Mouse (Mus musculus): ENCODE results near the gene Slc25a14. TPM values are rescaled to one million over a fixed set of nuclear protein-coding genes. Genes with fewer than 3 reads are reported as not detected.

Gene Slc25a14
- 5.5 TPM for polyA plus RNA-seq (2012; fragmentation: generic; extraction: Trizol)

- no peaks in the 10 kb centered on the region for H3K36me3 ChIP-seq (ENCODE audit: control insufficient read depth, insufficient read depth)
- H3K79me2 ChIP-seq (ENCODE audit: control insufficient read depth, insufficient read depth), result no peaks in the 10 kb centered on the region
- no peaks in the 10 kb centered on the region for H3K27me3 ChIP-seq (ENCODE audit: control insufficient read depth, insufficient read depth, insufficient read length)
- H3ac ChIP-seq (ENCODE audit: control insufficient read depth, insufficient read length), result no peak within 1 kb of the TSS
- H3K4me2 ChIP-seq (ENCODE audit: low read depth), result peak within 1 kb of the TSS; percentile 77
- H3K4me3 ChIP-seq, result peak within 1 kb of the TSS; percentile 41
- peak; percentile 48 for TF ChIP-seq E2F4 (IDR thresholded peaks at IDR 0.05; ENCODE audit: insufficient read depth)
- no peak for TF ChIP-seq REST (IDR thresholded peaks at IDR 0.05; ENCODE audit: insufficient read depth, insufficient read length)
- TF ChIP-seq USF1 (IDR thresholded peaks at IDR 0.05; ENCODE audit: low read depth), result peak; percentile 89
- peak; percentile 16 for TF ChIP-seq POLR2A (IDR thresholded peaks at IDR 0.05; ENCODE audit: insufficient read length, low read depth)
- no peak for TF ChIP-seq CEBPB (IDR thresholded peaks at IDR 0.05; ENCODE audit: insufficient read depth, poor library complexity, severe bottlenecking)
- TF ChIP-seq TCF12 (IDR thresholded peaks at IDR 0.05; ENCODE audit: insufficient read depth, poor library complexity, severe bottlenecking), result no peak
- no peak for TF ChIP-seq MYOD1 (IDR thresholded peaks at IDR 0.05; ENCODE audit: control insufficient read depth in 1 of 3, insufficient read length in 2 of 3, low read depth in 2 of 3)
- no peak for TF ChIP-seq MYOG (IDR thresholded peaks at IDR 0.05; ENCODE audit: control insufficient read depth in 1 of 3, insufficient read depth in 1 of 3, insufficient read length in 2 of 3, low read depth in 2 of 3)
Measured at GRCm38 (mm10) chrX:48623379-48624053, at the start of gene Slc25a14. Gene Slc25a14 (plus strand): TSS chrX:48623413.

- Histone ChIP-seq H3K79me2 (ENCODE audit: control insufficient read depth, insufficient read depth) (no peaks in the 10 kb centered on the region), H3K36me3 (ENCODE audit: control insufficient read depth, insufficient read depth) (no peaks in the 10 kb centered on the region), H3K4me3 (no peak overlapping the region), H3K27me3 (ENCODE audit: control insufficient read depth, insufficient read depth, insufficient read length) (no peaks in the 10 kb centered on the region), H3K4me2 (ENCODE audit: low read depth) (no peak overlapping the region), H3ac (ENCODE audit: control insufficient read depth, insufficient read length) (no peak overlapping the region)
- TF ChIP-seq E2F4 (IDR thresholded peaks at IDR 0.05; ENCODE audit: insufficient read depth) (no peak), USF1 (IDR thresholded peaks at IDR 0.05; ENCODE audit: low read depth) (no peak), MAX (IDR thresholded peaks at IDR 0.05; ENCODE audit: low read depth) (no peak), CEBPB (IDR thresholded peaks at IDR 0.05; ENCODE audit: insufficient read depth, poor library complexity, severe bottlenecking) (no peak), POLR2A (IDR thresholded peaks at IDR 0.05; ENCODE audit: insufficient read length, low read depth) (no peak), MYOD1 (IDR thresholded peaks at IDR 0.05; ENCODE audit: control insufficient read depth in 1 of 3, insufficient read length in 2 of 3, low read depth in 2 of 3) (no peak), POLR2AphosphoS2 (IDR thresholded peaks at IDR 0.05; ENCODE audit: insufficient read length, low read depth) (no peak), TCF12 (IDR thresholded peaks at IDR 0.05; ENCODE audit: insufficient read depth, poor library complexity, severe bottlenecking) (no peak), REST (IDR thresholded peaks at IDR 0.05; ENCODE audit: insufficient read depth, insufficient read length) (no peak), TCF3 (IDR thresholded peaks at IDR 0.05; ENCODE audit: insufficient read length, low read depth) (no peak), SRF (IDR thresholded peaks at IDR 0.05; ENCODE audit: control insufficient read depth, insufficient read length, low read depth) (no peak), MYOG (IDR thresholded peaks at IDR 0.05; ENCODE audit: control insufficient read depth in 1 of 3, insufficient read depth in 1 of 3, insufficient read length in 2 of 3, low read depth in 2 of 3) (no peak)
Measured at GRCm38 (mm10) chrX:48583332-48583731, 39.9 kb upstream of the Slc25a14 start.

- Histone ChIP-seq H3K36me3 (ENCODE audit: control insufficient read depth, insufficient read depth) (peaks cover 11% of the 10 kb centered on the region), H3K4me2 (ENCODE audit: low read depth) (peak overlapping the region; percentile 72)
- TF ChIP-seq POLR2A (IDR thresholded peaks at IDR 0.05; ENCODE audit: insufficient read length, low read depth), result no peak
Measured at GRCm38 (mm10) chrX:48593721-48594098, 29.5 kb upstream of the Slc25a14 start.

GRCm38 (mm10) chrX:48594099-48594760 is 29.0 kb upstream of the Slc25a14 start, which contains the start of gene Zfp280c:
Gene Zfp280c (minus strand): TSS chrX:48594504.
- H3K79me2 ChIP-seq (ENCODE audit: control insufficient read depth, insufficient read depth), result peaks cover 8% of the 10 kb centered on the region
- TF ChIP-seq MYOD1 (IDR thresholded peaks at IDR 0.05; ENCODE audit: control insufficient read depth in 1 of 3, insufficient read length in 2 of 3, low read depth in 2 of 3), result peak in 2 of 3 experiments; percentile 74 to 90
- peak; percentile 66 for TF ChIP-seq POLR2A (IDR thresholded peaks at IDR 0.05; ENCODE audit: insufficient read length, low read depth)
- TF ChIP-seq SRF (IDR thresholded peaks at IDR 0.05; ENCODE audit: control insufficient read depth, insufficient read length, low read depth), result no peak
- peak within 1 kb of the TSS; percentile 87 for H3ac ChIP-seq (ENCODE audit: control insufficient read depth, insufficient read length)
- H3K4me3 ChIP-seq, result peak within 1 kb of the TSS; percentile 50
- H3K27me3 ChIP-seq (ENCODE audit: control insufficient read depth, insufficient read depth, insufficient read length), result no peaks in the 10 kb centered on the region
- H3K4me2 ChIP-seq (ENCODE audit: low read depth), result peak within 1 kb of the TSS; percentile 72
- H3K36me3 ChIP-seq (ENCODE audit: control insufficient read depth, insufficient read depth), result peaks cover 11% of the 10 kb centered on the region

More at GRCm38 (mm10) chrX:48593721-48594098, 29.5 kb upstream of the Slc25a14 start:
- Histone ChIP-seq H3ac (ENCODE audit: control insufficient read depth, insufficient read length) (peak overlapping the region; percentile 87), H3K4me3 (peak overlapping the region; percentile 50), H3K79me2 (ENCODE audit: control insufficient read depth, insufficient read depth) (peaks cover 8% of the 10 kb centered on the region), H3K27me3 (ENCODE audit: control insufficient read depth, insufficient read depth, insufficient read length) (no peaks in the 10 kb centered on the region)

GRCm38 (mm10) chrX:48596053-48596452 is 27.2 kb upstream of the Slc25a14 start:
- TF ChIP-seq POLR2AphosphoS2 (IDR thresholded peaks at IDR 0.05; ENCODE audit: insufficient read length, low read depth) (no peak), REST (IDR thresholded peaks at IDR 0.05; ENCODE audit: insufficient read depth, insufficient read length) (no peak), POLR2A (IDR thresholded peaks at IDR 0.05; ENCODE audit: insufficient read length, low read depth) (no peak), MYOD1 (IDR thresholded peaks at IDR 0.05; ENCODE audit: control insufficient read depth in 1 of 3, insufficient read length in 2 of 3, low read depth in 2 of 3) (no peak), TCF12 (IDR thresholded peaks at IDR 0.05; ENCODE audit: insufficient read depth, poor library complexity, severe bottlenecking) (no peak), SRF (IDR thresholded peaks at IDR 0.05; ENCODE audit: control insufficient read depth, insufficient read length, low read depth) (no peak), MYOG (IDR thresholded peaks at IDR 0.05; ENCODE audit: control insufficient read depth in 1 of 3, insufficient read depth in 1 of 3, insufficient read length in 2 of 3, low read depth in 2 of 3) (no peak), CEBPB (IDR thresholded peaks at IDR 0.05; ENCODE audit: insufficient read depth, poor library complexity, severe bottlenecking) (no peak), TCF3 (IDR thresholded peaks at IDR 0.05; ENCODE audit: insufficient read length, low read depth) (no peak), MAX (IDR thresholded peaks at IDR 0.05; ENCODE audit: low read depth) (no peak), USF1 (IDR thresholded peaks at IDR 0.05; ENCODE audit: low read depth) (no peak), E2F4 (IDR thresholded peaks at IDR 0.05; ENCODE audit: insufficient read depth) (no peak)
- Histone ChIP-seq H3K36me3 (ENCODE audit: control insufficient read depth, insufficient read depth) (peaks cover 9% of the 10 kb centered on the region), H3K4me2 (ENCODE audit: low read depth) (no peak overlapping the region), H3ac (ENCODE audit: control insufficient read depth, insufficient read length) (no peak overlapping the region), H3K79me2 (ENCODE audit: control insufficient read depth, insufficient read depth) (peaks cover 8% of the 10 kb centered on the region), H3K4me3 (no peak overlapping the region), H3K27me3 (ENCODE audit: control insufficient read depth, insufficient read depth, insufficient read length) (no peaks in the 10 kb centered on the region)

Data from myocyte (in vitro differentiated cells).